Mouse (Mus musculus) megakaryocyte, embryonic 14.5 days (primary cell): ENCODE measurements around the gene Gspt1.
"Not testable (repeated sequence)": the region's sequence is repeated elsewhere in the genome, so short reads cannot be mapped to it uniquely, and the experiment has no call there.

Experiments
- FLI1 ChIP-seq: IDR thresholded peaks from 2 replicates; pipeline ENCODE4 v1.6.1; 2012; ENCODE audit warnings: low read length, inconsistent platforms, mixed read lengths
- GATA1 ChIP-seq: IDR thresholded peaks from 3 replicates; pipeline ENCODE4 v1.6.1; 2012; ENCODE audit warnings: mixed read lengths, low read length, inconsistent platforms, borderline replicate concordance

DNA sequence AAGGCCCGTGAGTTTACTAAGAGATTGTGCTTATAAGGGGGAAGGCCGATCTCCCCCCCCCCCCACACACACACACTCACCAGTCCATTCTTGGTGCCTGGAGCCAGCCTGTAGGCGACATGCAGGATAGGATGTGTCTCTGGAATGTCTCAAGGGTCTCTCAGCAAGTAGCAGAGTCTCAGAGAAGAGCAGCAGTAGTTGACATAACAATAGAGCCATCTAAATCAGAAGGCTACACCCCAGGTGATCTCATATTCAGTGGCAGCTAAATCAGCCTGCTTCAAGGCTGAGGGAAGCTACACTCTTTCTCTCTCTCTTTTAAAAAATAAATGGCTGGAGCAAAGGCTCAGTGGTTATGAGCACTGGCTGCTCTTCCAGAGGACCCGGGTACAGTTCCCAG lies 41.5 kb upstream of the Gspt1 start:
- TF ChIP-seq GATA1, FLI1: not testable (repeated sequence)
